Mouse (Mus musculus) lung, adult 2 months (tissue): ENCODE measurements around the gene Ptk7.

Source experiments
- CTCF ChIP-seq: fragments of 200-500 bp; IDR thresholded peaks from 2 replicates; pipeline ENCODE4 v1.5.1; 2011; ENCODE audit warnings: mild to moderate bottlenecking, low read length, control low read depth; ENCODE audit not compliant: insufficient read depth
- POLR2A ChIP-seq: fragments of 200-500 bp; IDR thresholded peaks from 2 replicates; pipeline ENCODE4 v1.6.1; 2011; ENCODE audit warnings: low read depth, mild to moderate bottlenecking, control low read depth, low read length, borderline replicate concordance; ENCODE audit errors: extremely low read depth

GRCm38 (mm10) chr17:46589635-46590314 is 39.5 kb downstream of the Ptk7 start:
- no peak for TF ChIP-seq CTCF
- TF ChIP-seq POLR2A = no peak
